Mouse (Mus musculus): Measurements from ENCODE around the gene Lgr6.

DNA sequence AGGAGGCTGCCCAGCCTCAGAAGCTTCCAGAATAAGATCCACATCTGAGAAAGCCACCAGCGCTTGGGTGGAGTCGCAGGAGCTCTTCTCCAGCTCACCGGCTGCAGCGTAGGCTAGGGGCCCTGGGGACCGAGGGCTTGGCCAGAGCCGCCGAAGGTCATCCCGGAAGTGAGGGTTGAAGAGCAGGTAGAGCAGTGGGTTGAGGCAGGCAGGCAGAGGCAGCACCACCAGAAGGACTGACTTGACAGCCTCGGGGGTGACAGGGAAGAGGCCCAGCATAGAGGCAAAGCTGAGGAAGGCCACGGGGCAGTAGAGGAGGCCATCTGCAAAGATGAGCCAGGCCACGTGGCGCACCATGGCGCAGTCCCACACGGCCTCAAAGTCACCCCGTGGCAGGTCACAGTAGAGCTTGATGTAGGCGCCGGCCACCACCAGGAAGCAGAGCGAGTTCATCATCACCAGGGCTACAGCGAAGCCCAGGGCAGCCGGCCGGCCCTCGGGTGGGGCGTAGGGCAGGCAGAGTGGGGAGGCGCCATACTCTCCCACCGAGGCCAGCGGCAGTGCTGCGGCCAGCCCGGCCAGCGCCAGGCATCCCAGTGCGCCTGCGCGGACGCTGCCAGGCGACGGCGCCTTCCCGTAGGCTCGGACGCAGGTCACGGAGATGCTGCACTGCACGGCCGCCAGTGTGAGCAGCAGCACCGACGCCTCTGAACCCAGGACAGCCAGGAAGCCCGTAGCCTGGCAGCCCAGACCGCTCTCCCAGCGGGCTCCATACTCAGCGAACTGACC, 117.7 kb downstream of the Lgr6 start:
- TF ChIP-seq POLR2A (IDR thresholded peaks at IDR 0.05; ENCODE audit: low read depth, low read length), result no peak
- TF ChIP-seq CTCF (IDR thresholded peaks at IDR 0.05; ENCODE audit: extremely low read depth, insufficient read length, insufficient replicate concordance, low read depth, low read length), result no peak
